Mouse (Mus musculus) lung, adult 2 months (tissue): ENCODE measurements at regions not wholly inside any gene's neighbourhood (a gene's known extent, or its start where the extent isn't known, plus 50 kb on each side); places are given as distances from the start of the nearest gene placed in this dataset.

Experiments
- CTCF ChIP-seq: fragments of 200-500 bp; IDR thresholded peaks from 2 replicates; pipeline ENCODE4 v1.5.1; 2011; ENCODE audit warnings: mild to moderate bottlenecking, low read length, control low read depth; ENCODE audit not compliant: insufficient read depth
- POLR2A ChIP-seq: fragments of 200-500 bp; IDR thresholded peaks from 2 replicates; pipeline ENCODE4 v1.6.1; 2011; ENCODE audit warnings: low read depth, mild to moderate bottlenecking, control low read depth, low read length, borderline replicate concordance; ENCODE audit errors: extremely low read depth

DNA sequence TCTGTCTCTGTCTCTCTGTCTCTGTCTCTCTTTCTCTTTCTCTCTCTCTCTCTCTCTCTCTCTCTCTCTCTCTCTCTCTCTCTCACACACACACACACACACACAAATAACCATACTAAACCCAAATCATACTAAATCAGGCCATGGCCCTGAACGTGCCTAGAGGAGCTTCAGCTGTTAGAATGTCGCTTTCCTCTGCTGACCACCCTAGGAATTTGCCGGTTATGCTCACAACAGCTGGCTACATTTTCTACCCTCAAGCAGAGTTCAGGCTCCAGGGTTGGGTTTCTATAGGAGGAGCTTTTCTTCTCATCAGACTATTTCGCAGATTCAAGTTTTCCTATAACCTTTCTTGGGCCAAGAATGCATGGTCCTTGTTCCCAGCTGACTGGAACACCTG, 56.1 kb upstream of the Vtcn1 start:
- no peak for TF ChIP-seq POLR2A
- TF ChIP-seq CTCF = no peak
